Mouse (Mus musculus): ENCODE measurements around the gene Zfp811.

DNA sequence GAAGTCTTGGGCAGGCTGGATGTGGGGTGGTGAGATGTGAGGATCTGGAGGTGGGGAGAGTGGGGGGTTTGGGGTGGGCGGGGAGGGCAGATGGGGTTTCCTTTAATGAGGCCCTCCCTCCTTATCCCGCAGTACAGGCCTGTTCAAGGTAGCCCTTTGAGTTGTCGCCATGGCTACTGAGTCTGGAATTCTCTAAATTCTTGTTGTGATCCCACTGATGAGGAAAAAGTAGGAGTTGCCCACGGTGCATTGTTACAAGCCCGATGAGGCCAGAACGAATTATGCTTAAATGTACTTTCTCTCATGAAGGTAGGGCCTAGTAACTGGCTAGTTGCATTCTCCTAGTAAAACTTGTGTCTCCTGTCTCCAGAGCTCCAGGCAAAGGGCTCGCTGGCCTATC is 41.9 kb upstream of the Zfp811 start:
- TF ChIP-seq GATA1 (IDR thresholded peaks at IDR 0.05; ENCODE audit: low read length) (no peak), TAL1 (IDR thresholded peaks at IDR 0.05; ENCODE audit: low read length) (no peak)
